Mouse (Mus musculus) liver, embryonic 14.5 days (tissue): Measurements from ENCODE around the gene Gm14214. TPM values are rescaled to one million over a fixed set of nuclear protein-coding genes. Genes with fewer than 3 reads are reported as not detected.

Experiments
- ATAC-seq: fragments of 200-750 bp; cut with Nextera tagmentation; 2 replicates; pipeline ENCODE4 v1.8.0; 2017; ENCODE audit warnings: moderate number of reproducible peaks, mild to moderate bottlenecking, moderate library complexity; ENCODE audit not compliant: insufficient read depth
- DNase-seq, 3 experiments: peaks; one replicate each; pipeline ENCODE4 v3.0.0-alpha.2; 2012 to 2013; ENCODE audit warnings: low read depth in 3 of 3, low spot score in 3 of 3
- H3K27ac ChIP-seq: fragments of 300-500 bp; sonication (generic); 2 replicates; pipeline ENCODE4 v1.5.1; 2014; ENCODE audit warnings: moderate library complexity, mild to moderate bottlenecking, control low read depth, inconsistent platforms
- H3K27me3 ChIP-seq: fragments of 300-500 bp; sonication (generic); 2 replicates; pipeline ENCODE4 v1.6.1; 2014; ENCODE audit warnings: mild to moderate bottlenecking, low read length, moderate library complexity; ENCODE audit not compliant: control insufficient read depth, insufficient read depth
- H3K36me3 ChIP-seq: fragments of 300-500 bp; sonication (generic); replicated peaks from 2 replicates; pipeline ENCODE4 v1.6.1; 2014; ENCODE audit warnings: low read depth; ENCODE audit not compliant: control insufficient read depth, insufficient read depth
- H3K4me1 ChIP-seq, 2 experiments: fragments of 200-500 bp in 1 of 2; fragments of 300-500 bp in 1 of 2; sonication (generic) in 1 of 2; replicated peaks; 2 replicates each; pipeline ENCODE4 v1.6.1; 2012 to 2014; ENCODE audit warnings: antibody characterized with exemption in 1 of 2, inconsistent platforms in 1 of 2, low read length in 1 of 2; ENCODE audit not compliant: control insufficient read depth in 2 of 2, insufficient read depth in 2 of 2
- H3K4me2 ChIP-seq: fragments of 300-500 bp; sonication (generic); 2 replicates; pipeline ENCODE4 v1.6.1; 2014; ENCODE audit warnings: low read depth, mild to moderate bottlenecking, control low read depth, moderate library complexity
- H3K4me3 ChIP-seq, 2 experiments: fragments of 200-500 bp in 1 of 2; fragments of 300-500 bp in 1 of 2; sonication (generic) in 1 of 2; 2 replicates each; pipeline ENCODE4 v1.5.1; 2012 to 2014; ENCODE audit warnings: low read depth in 2 of 2, low read length in 2 of 2, mild to moderate bottlenecking in 2 of 2, control low read depth in 1 of 2, inconsistent platforms in 1 of 2, moderate library complexity in 1 of 2; ENCODE audit not compliant: insufficient read depth in 1 of 2
- H3K9ac ChIP-seq: fragments of 300-500 bp; sonication (generic); replicated peaks from 2 replicates; pipeline ENCODE4 v1.6.1; 2014; ENCODE audit warnings: mild to moderate bottlenecking, control low read depth, moderate library complexity
- H3K9me3 ChIP-seq: fragments of 300-500 bp; sonication (generic); 2 replicates; pipeline ENCODE4 v1.6.1; 2016; ENCODE audit warnings: low read length, mixed read lengths; ENCODE audit not compliant: control insufficient read depth
- CTCF ChIP-seq: IDR thresholded peaks from 2 replicates; pipeline ENCODE4 v1.5.1; 2016; ENCODE audit warnings: antibody characterized with exemption, low read depth, control low read depth
- EP300 ChIP-seq: IDR thresholded peaks from 2 replicates; pipeline ENCODE4 v1.6.1; 2016; ENCODE audit warnings: antibody characterized with exemption, low read depth
- WGBS: fragments of 180-500 bp; shearing (Covaris S2); extraction: QIAGEN DNeasy Blood & Tissue Kit; methylation state at CpG from one replicate; pipeline ENCODE4 v1.1.7; 2014; ENCODE audit not compliant: insufficient replicate concordance; 5-methylcytosine and 5-hydroxymethylcytosine counted together
- polyA plus RNA-seq, 2 experiments: library from polyadenylated mRNA; depleted of rRNA in 1 of 2; stranded (reverse) in 1 of 2; unstranded in 1 of 2; fragments of >200 nt; fragmentation: Nextera tagmentation in 1 of 2; extraction: Ambion mirVana in 1 of 2; gene quantifications; 2 replicates each; pipeline versions ENCODE4 v1.2.1 to v1.2.3; 2012 to 2014

Gm14214 gene
- polyA plus RNA-seq, 2 experiments = not detected

DNA sequence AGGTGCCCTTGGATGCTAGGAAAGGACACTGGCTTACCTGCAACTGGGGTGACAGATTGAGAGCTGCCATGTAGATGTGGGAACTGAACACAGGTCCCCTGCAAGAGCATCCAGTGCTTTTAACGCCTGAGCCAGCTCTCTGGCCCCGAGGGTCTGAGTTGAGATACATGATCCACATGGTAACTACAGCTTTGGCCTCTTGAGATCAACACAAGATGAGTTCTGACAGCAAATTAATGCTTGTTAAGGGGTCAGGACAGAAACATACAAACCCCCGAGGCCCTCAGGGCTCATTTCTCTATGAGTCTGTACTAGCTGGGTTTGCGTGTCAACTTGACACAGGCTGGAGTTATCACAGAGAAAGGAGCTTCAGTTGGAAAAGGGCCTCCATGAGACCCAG, 25.9 kb downstream of the Gm14214 start:
- 59% methylated on average over 4 of the region's 4 CpGs for WGBS
- TF ChIP-seq EP300 = no peak
- no peak for TF ChIP-seq CTCF
- ATAC-seq = no peak
- Histone ChIP-seq H3K27me3 (no peaks in the 10 kb centered on the region), H3K4me3 (no peak overlapping the region), H3K27ac (no peak overlapping the region), H3K4me1 (no peaks in the 10 kb centered on the region), H3K9me3 (peaks cover 2% of the 10 kb centered on the region; the same call in 1 of the 2 replicates), H3K9ac (no peak overlapping the region), H3K4me2 (no peak overlapping the region), H3K36me3 (no peaks in the 10 kb centered on the region)
- no peak for DNase-seq

DNA sequence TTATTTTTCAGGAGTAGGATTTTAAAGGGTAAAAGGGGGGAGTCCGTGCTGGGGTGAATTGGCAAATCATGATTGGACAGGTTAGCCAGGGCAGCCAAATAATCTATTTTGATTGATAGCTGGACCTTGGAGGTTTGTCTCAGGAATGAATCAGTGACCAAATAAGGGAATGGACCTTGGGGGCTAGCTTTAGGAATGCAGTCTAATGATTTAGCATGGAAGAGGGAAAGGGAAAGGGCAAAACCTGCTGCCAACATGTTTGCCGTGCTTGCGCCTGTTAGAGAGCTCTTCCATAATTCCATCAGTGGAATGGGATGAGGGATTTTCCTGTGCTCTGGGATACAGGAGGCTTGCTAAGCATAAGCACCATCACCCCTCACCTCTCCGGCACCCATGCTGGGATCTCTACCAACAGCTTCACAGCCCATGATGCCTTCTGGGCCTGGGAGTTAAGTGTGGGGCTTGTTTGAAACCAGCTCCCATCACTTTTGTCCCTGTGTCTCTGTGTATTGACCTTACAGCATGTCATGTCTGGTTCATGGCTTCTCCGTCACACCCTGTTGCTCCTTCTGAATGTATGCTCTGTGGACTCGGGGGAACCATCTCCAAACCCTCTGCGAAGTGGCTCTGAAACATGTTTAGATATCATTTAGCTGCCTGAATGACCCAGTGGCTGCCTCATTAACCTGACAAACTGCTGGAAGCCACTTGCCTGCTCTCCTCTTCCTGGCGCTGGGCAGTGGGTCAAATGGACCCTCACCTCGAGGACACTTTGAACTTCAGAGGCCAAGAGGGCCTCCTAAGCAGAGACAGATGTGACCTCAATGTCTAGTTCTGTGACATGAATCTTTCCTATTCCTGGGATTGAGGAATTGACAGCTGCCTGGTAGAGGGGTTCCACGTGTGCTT, 26.7 kb downstream of the Gm14214 start:
- H3K9ac ChIP-seq = no peak overlapping the region
- TF ChIP-seq EP300 = no peak
- 68% methylated on average over 10 of the region's 10 CpGs for WGBS
- H3K4me2 ChIP-seq = no peak overlapping the region
- H3K9me3 ChIP-seq = no peaks in the 10 kb centered on the region
- H3K27me3 ChIP-seq = no peaks in the 10 kb centered on the region
- H3K27ac ChIP-seq = no peak overlapping the region
- no peak overlapping the region for H3K4me3 ChIP-seq
- H3K4me1 ChIP-seq = no peaks in the 10 kb centered on the region
- no peak for ATAC-seq
- H3K36me3 ChIP-seq = no peaks in the 10 kb centered on the region
- no peak for DNase-seq

DNA sequence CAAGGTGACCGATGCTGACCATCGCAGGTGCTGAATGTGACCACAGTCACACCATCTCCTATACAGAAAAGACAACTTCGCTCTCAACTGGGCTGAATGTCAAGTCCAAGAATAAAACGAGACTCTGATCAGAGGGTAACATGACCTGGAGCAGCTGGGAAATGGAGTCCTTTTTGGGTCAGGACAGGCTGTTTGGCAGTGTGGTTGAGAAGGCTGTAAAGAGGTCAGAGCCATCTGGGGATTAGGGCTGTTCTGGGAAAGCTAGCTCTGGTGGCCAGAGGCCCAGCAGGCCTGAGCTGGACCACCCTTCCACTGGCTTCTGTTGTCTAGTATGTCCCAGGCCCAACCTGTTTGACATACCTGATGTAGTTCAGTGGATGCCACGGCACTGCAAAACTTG, 31.2 kb downstream of the Gm14214 start:
- DNase-seq = no peak
- Histone ChIP-seq H3K4me1 (no peaks in the 10 kb centered on the region), H3K27ac (no peak overlapping the region), H3K27me3 (no peaks in the 10 kb centered on the region), H3K9me3 (no peaks in the 10 kb centered on the region), H3K4me3 (no peak overlapping the region), H3K36me3 (no peaks in the 10 kb centered on the region), H3K9ac (no peak overlapping the region), H3K4me2 (no peak overlapping the region)
- ATAC-seq = no peak
- WGBS = 77% methylated on average over 5 of the region's 5 CpGs
- TF ChIP-seq EP300 = no peak
- TF ChIP-seq CTCF = no peak

- Histone ChIP-seq H3K9me3 (no peaks in the 10 kb centered on the region), H3K4me1 (no peaks in the 10 kb centered on the region), H3K9ac (no peak overlapping the region), H3K4me3 (no peak overlapping the region), H3K27me3 (no peaks in the 10 kb centered on the region), H3K4me2 (no peak overlapping the region), H3K27ac (no peak overlapping the region), H3K36me3 (no peaks in the 10 kb centered on the region)
- WGBS = 43% methylated on average over 7 of the region's 7 CpGs
- ATAC-seq (no peak), DNase-seq (no peak)
- no peak for TF ChIP-seq CTCF
- TF ChIP-seq EP300 = no peak
Observed at GRCm38 (mm10) chr2:154735986-154736385, 33.8 kb downstream of the Gm14214 start.

GRCm38 (mm10) chr2:154735416-154735815, 34.4 kb downstream of the Gm14214 start:
- H3K9ac ChIP-seq = no peak overlapping the region
- no peak overlapping the region for H3K27ac ChIP-seq
- ATAC-seq (no peak), DNase-seq (no peak)
- H3K4me1 ChIP-seq = no peaks in the 10 kb centered on the region
- TF ChIP-seq CTCF = no peak
- no peak for TF ChIP-seq EP300
- 63% methylated on average over 7 of the region's 7 CpGs for WGBS
- H3K36me3 ChIP-seq = no peaks in the 10 kb centered on the region
- no peaks in the 10 kb centered on the region for H3K27me3 ChIP-seq
- H3K9me3 ChIP-seq = no peaks in the 10 kb centered on the region
- H3K4me2 ChIP-seq = no peak overlapping the region
- no peak overlapping the region for H3K4me3 ChIP-seq
